Mouse (Mus musculus): ENCODE data around the gene Zc2hc1b. TPM values are rescaled to one million over a fixed set of nuclear protein-coding genes. Genes with fewer than 3 reads are reported as not detected.
"Not testable (repeated sequence)": the region's sequence is repeated elsewhere in the genome, so short reads cannot be mapped to it uniquely, and the experiment has no call there.

The Zc2hc1b gene
- polyA plus RNA-seq, 1 experiment from 2014 or later, result not detected

DNA sequence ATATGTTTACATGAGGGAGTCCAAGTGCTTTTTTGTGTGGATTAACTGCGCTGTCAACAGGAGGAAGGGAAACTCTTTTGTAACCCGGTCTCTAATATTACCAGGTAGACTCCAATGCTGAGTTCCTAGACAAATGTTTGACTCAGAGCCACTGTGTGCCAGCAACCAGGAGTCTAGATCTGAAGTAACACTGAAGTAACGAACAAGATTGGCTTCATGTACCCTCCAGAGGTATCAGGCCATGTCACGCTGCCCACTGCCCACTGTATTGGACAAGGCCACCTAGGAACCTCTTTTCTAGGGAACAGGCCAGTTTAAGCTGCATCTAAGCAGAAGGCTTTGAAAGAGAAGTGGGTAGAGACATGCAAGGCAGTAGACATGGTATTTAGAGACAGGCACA, 31.2 kb upstream of the Zc2hc1b start:
- Histone ChIP-seq H3K27me3 (ENCODE audit: control insufficient read depth, insufficient read depth, low read length) (no peaks in the 10 kb centered on the region), H3K9ac (ENCODE audit: low read length) (no peak overlapping the region), H3K27ac (ENCODE audit: low read depth, low read length) (no peak overlapping the region), H3K36me3 (ENCODE audit: control insufficient read depth, insufficient read depth, low read length) (no peaks in the 10 kb centered on the region), H3K4me1 (ENCODE audit: control insufficient read depth, insufficient read depth, low read length) (no peaks in the 10 kb centered on the region), H3K4me3 (ENCODE audit: low read depth, low read length) (no peak overlapping the region), H3K4me2 (no peak overlapping the region), H3K9me3 (ENCODE audit: control insufficient read depth, low read length) (no peaks in the 10 kb centered on the region)
- 91% methylated on average over 4 of the region's 4 CpGs for WGBS
- DNase-seq (ENCODE audit: low spot score, missing footprints) (peak; percentile 73), ATAC-seq (ENCODE audit: low FRiP score) (no peak)

DNA sequence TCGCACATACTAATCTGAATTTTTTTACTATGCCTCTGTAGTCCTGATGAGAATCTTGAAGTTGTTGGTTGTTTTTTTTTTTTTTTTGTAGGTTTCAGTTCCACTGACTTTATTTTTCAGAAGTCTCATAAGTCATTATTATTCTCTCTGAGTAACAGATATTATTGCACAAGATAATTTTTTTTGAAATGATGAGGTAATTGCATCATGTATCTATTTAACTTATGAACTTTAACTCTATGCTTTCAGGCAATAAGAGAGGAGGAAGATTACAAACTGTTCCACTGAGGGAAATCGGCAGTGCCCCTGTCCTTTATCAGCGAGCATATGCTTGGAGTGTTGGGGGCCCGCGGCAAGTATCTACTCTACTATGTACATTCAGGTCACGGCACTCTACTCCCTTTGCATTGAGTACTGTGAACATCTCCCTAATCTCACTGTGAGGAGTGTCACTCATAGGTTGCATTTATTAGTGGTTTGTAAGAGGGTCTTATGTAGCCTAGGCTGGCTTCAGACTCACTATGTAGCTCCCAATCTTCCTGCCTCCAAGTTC, 24.0 kb upstream of the Zc2hc1b start:
- Histone ChIP-seq H3K4me2 (no peak overlapping the region), H3K4me1 (ENCODE audit: control insufficient read depth, insufficient read depth, low read length) (no peaks in the 10 kb centered on the region), H3K36me3 (ENCODE audit: control insufficient read depth, insufficient read depth, low read length) (no peaks in the 10 kb centered on the region), H3K4me3 (ENCODE audit: low read depth, low read length) (no peak overlapping the region), H3K9ac (ENCODE audit: low read length) (no peak overlapping the region), H3K27ac (ENCODE audit: low read depth, low read length) (no peak overlapping the region), H3K9me3 (ENCODE audit: control insufficient read depth, low read length) (no peaks in the 10 kb centered on the region; the same call in 1 of the 2 replicates), H3K27me3 (ENCODE audit: control insufficient read depth, insufficient read depth, low read length) (no peaks in the 10 kb centered on the region)
- DNase-seq (ENCODE audit: low spot score, missing footprints) (no peak), ATAC-seq (ENCODE audit: low FRiP score) (no peak)
- WGBS, result 96% methylated on average over 6 of the region's 6 CpGs

DNA sequence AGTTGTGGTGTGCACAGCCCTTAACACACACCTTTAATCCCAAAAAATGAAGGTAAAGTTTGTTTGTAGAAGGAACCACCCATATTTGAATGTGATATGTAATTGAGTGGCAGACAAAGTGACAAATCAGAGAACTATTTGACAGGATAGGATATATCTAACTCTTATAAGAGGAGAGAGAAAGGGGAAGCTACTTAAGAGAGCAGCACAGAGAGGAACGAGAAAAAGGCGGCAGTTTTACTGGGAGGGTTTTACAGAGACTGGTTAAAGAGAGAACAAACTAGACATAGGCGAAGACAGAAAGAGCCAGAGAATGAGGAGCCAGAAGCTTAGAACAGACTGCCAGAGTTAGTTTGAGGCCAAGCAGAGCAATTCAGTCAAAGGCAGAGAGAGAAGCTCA, 23.0 kb upstream of the Zc2hc1b start:
- Histone ChIP-seq H3K4me2 (no peak overlapping the region), H3K4me1 (ENCODE audit: control insufficient read depth, insufficient read depth, low read length) (no peaks in the 10 kb centered on the region), H3K27me3 (ENCODE audit: control insufficient read depth, insufficient read depth, low read length) (no peaks in the 10 kb centered on the region), H3K9ac (ENCODE audit: low read length) (no peak overlapping the region), H3K27ac (ENCODE audit: low read depth, low read length) (no peak overlapping the region), H3K36me3 (ENCODE audit: control insufficient read depth, insufficient read depth, low read length) (no peaks in the 10 kb centered on the region), H3K9me3 (ENCODE audit: control insufficient read depth, low read length) (no peaks in the 10 kb centered on the region; the same call in 1 of the 2 replicates), H3K4me3 (ENCODE audit: low read depth, low read length) (no peak overlapping the region)
- WGBS, result 92% methylated on average over 3 of the region's 3 CpGs
- DNase-seq (ENCODE audit: low spot score, missing footprints) (no peak), ATAC-seq (ENCODE audit: low FRiP score) (no peak)

DNA sequence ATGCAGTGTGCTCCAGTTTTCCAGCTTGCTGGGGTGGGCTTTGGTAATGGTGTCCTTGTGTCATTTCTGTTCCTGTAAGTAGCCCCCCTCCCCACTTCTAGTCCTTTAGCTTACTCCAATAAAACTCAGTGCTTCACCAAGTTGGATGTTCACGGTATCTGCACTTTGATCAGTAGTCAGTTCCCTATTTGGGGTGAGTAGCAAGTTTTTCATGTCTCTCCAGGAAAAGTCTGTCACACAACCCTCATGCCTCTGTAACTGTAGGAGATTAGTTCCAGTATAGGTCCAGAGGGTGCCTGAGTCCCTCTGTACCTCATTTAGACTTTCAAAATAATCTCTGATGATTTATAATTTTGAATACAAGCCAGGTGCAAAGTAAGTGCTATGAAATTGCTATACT, 21.4 kb upstream of the Zc2hc1b start:
- ATAC-seq (ENCODE audit: low FRiP score) (no peak), DNase-seq (ENCODE audit: low spot score, missing footprints) (no peak)
- no peaks in the 10 kb centered on the region for H3K4me1 ChIP-seq (ENCODE audit: control insufficient read depth, insufficient read depth, low read length)
- WGBS, result 100% methylated on average over 1 of the region's 1 CpGs
- no peaks in the 10 kb centered on the region for H3K27me3 ChIP-seq (ENCODE audit: control insufficient read depth, insufficient read depth, low read length)
- no peak overlapping the region for H3K9ac ChIP-seq (ENCODE audit: low read length)
- H3K9me3 ChIP-seq (ENCODE audit: control insufficient read depth, low read length), result no peaks in the 10 kb centered on the region; the same call in 1 of the 2 replicates
- H3K4me3 ChIP-seq (ENCODE audit: low read depth, low read length), result no peak overlapping the region
- H3K36me3 ChIP-seq (ENCODE audit: control insufficient read depth, insufficient read depth, low read length), result no peaks in the 10 kb centered on the region
- H3K27ac ChIP-seq (ENCODE audit: low read depth, low read length), result no peak overlapping the region
- no peak overlapping the region for H3K4me2 ChIP-seq

DNA sequence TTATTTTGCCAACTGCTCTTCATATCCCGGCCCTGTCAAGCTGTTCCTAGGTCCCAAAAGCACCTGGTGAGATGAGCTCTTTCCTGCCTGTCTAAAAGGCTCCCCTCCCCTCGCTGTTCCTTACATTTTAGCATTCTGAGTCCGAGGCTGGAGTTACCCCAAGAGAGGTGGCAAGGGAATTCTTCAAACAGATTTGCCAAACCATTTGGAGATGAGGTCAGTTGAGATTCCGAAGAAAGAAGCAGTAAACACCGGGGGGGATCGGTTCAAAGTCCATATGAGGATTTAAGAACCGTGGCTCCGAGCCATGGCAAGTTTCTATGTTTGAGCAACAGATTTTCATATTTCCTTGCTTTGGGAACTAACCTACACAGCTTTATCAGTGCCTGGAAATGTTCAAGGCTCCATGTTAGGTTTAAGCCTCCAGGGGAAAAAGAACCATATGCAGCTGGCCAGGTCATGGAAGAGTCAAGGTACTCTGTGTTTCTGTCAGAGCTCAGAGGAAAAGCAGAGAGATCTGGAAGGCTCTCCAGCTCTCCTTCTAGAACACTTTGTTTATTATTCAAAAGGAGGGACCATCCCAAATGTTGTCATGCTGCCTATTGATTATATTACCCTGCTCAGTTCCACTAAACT, 19.2 kb upstream of the Zc2hc1b start:
- WGBS, result 84% methylated on average over 8 of the region's 8 CpGs
- no peak overlapping the region for H3K9ac ChIP-seq (ENCODE audit: low read length)
- no peaks in the 10 kb centered on the region for H3K27me3 ChIP-seq (ENCODE audit: control insufficient read depth, insufficient read depth, low read length)
- no peak overlapping the region for H3K27ac ChIP-seq (ENCODE audit: low read depth, low read length)
- H3K4me1 ChIP-seq (ENCODE audit: control insufficient read depth, insufficient read depth, low read length), result peaks cover 4% of the 10 kb centered on the region
- H3K4me3 ChIP-seq (ENCODE audit: low read depth, low read length), result no peak overlapping the region
- H3K36me3 ChIP-seq (ENCODE audit: control insufficient read depth, insufficient read depth, low read length), result no peaks in the 10 kb centered on the region
- DNase-seq (ENCODE audit: low spot score, missing footprints) (no peak), ATAC-seq (ENCODE audit: low FRiP score) (no peak)
- no peak overlapping the region for H3K4me2 ChIP-seq
- no peaks in the 10 kb centered on the region; the same call in 1 of the 2 replicates for H3K9me3 ChIP-seq (ENCODE audit: control insufficient read depth, low read length)

DNA sequence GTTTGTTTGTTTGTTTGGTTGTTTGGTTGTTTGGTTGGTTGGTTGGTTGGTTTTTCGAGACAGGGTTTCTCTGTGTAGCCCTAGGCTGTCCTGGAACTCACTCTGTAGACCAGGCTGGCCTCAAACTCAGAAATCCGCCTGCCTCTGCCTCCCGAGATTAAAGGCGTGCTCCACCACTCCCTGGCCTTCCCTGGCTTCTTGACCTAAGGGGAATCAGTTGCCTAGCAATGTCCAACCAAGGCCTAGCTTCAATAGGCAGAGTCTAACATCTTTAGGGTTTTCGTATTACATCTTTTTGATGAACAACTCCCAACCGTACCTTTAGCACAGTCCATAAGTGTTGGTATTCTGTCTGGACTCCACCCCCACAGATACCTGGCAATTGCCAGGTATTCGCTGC, 15.7 kb upstream of the Zc2hc1b start:
- not testable (repeated sequence) for H3K4me1 ChIP-seq (ENCODE audit: control insufficient read depth, insufficient read depth, low read length); H3K36me3 ChIP-seq (ENCODE audit: control insufficient read depth, insufficient read depth, low read length); DNase-seq (ENCODE audit: low spot score, missing footprints); H3K9me3 ChIP-seq (ENCODE audit: control insufficient read depth, low read length); H3K9ac ChIP-seq (ENCODE audit: low read length); H3K27ac ChIP-seq (ENCODE audit: low read depth, low read length); H3K27me3 ChIP-seq (ENCODE audit: control insufficient read depth, insufficient read depth, low read length)
- peak overlapping the region; percentile 91; the same call in 1 of the 2 replicates for H3K4me3 ChIP-seq (ENCODE audit: low read depth, low read length)
- WGBS, result 84% methylated on average over 7 of the region's 7 CpGs
- H3K4me2 ChIP-seq, result peak overlapping the region; percentile 54
- peak; percentile 26; the same call in 1 of the 2 replicates for ATAC-seq (ENCODE audit: low FRiP score)

DNA sequence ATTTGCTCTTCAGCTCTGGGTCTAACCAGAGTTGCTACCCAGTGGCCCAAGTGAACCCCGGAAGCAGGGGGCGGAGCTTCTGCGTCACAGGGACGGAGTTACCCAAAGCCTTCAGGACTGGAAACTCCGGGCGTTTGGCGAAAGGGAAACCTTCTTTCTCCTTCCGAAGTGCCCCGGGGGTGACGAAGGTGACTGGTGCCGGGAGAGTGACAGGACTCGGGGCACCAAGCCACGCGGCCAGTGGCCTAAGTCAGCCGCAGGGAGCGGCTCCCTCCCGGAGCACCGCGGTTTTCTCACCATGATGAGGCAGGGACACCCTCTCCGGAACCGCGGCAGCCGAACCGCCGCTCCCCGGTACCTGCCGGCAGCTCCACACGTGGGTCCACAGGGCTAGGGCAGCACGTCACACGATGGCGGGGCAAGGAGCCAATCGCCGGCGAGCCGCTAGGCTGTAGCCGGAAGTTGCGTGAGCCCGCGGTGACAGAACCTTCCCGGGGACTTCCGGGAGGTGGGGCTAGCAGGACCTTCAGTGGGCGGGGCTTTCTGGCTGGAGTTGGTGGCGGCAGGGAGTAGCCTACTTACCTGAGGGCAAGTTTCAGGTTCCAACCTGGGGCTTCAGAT, 15.0 kb upstream of the Zc2hc1b start, which contains the start of gene Ltv1:
TSS of gene Ltv1 (minus strand) at position 438 of the 621 bp plus-strand sequence.
- Histone ChIP-seq H3K36me3 (ENCODE audit: control insufficient read depth, insufficient read depth, low read length) (peaks cover 3% of the 10 kb centered on the region; the same call in 1 of the 2 replicates), H3K9me3 (ENCODE audit: control insufficient read depth, low read length) (no peaks in the 10 kb centered on the region), H3K27me3 (ENCODE audit: control insufficient read depth, insufficient read depth, low read length) (no peaks in the 10 kb centered on the region), H3K4me3 (ENCODE audit: low read depth, low read length) (peak within 1 kb of the TSS; percentile 91), H3K4me1 (ENCODE audit: control insufficient read depth, insufficient read depth, low read length) (peaks cover 5% of the 10 kb centered on the region), H3K27ac (ENCODE audit: low read depth, low read length) (no peak within 1 kb of the TSS), H3K4me2 (peak within 1 kb of the TSS; percentile 54), H3K9ac (ENCODE audit: low read length) (peak within 1 kb of the TSS; percentile 84)
- peak; percentile 97 for DNase-seq (ENCODE audit: low spot score, missing footprints)
- under 1% methylated on average over 43 of the region's 43 CpGs for WGBS
- peak; percentile 100 for ATAC-seq (ENCODE audit: low FRiP score)

DNA sequence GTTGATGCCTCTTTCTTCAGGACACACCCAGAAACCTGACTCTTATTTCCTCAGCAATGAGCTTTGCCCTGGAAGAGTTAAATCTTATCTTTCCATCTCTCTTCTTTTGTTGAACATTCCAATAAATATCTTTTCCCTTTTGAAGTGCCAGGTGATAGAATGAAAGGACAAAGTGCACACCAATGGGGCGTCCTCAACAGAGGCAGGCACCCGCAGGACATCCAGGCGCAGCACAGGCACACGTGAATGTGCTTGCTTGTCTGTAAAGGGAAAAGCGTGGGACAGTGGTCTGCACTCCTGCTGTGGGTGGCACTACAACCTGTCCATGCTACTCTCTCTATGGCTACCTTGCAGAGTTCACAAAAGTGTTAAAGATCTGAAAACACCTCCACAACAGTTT, 12.1 kb upstream of the Zc2hc1b start:
- 95% methylated on average over 5 of the region's 5 CpGs for WGBS
- H3K36me3 ChIP-seq (ENCODE audit: control insufficient read depth, insufficient read depth, low read length), result peaks cover 5% of the 10 kb centered on the region; the same call in 1 of the 2 replicates
- no peak for ATAC-seq (ENCODE audit: low FRiP score)

DNA sequence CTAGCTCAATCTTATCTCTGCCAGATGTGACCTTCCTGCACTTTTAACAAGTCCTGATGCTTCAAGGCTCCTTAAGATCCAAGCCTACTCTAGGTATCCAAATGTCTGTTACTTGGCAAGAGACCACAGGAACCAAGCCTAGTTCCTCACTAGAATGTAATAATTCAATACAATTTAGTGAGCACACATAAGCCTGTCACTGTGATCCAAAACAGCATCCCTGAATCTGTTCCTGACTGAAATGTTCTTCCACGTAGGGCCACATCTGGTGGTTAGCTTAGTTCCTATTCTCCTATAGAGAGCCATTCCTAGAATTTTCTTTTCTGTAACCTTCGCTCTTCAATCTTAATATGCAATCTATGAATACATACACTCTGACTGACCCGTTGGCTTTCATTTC, 8.9 kb upstream of the Zc2hc1b start:
- H3K4me1 ChIP-seq (ENCODE audit: control insufficient read depth, insufficient read depth, low read length), result no peaks in the 10 kb centered on the region
- no peaks in the 10 kb centered on the region for H3K9me3 ChIP-seq (ENCODE audit: control insufficient read depth, low read length)
- no peak for ATAC-seq (ENCODE audit: low FRiP score)
- H3K27me3 ChIP-seq (ENCODE audit: control insufficient read depth, insufficient read depth, low read length), result no peaks in the 10 kb centered on the region
- no peak overlapping the region for H3K27ac ChIP-seq (ENCODE audit: low read depth, low read length)
- no peak overlapping the region for H3K4me3 ChIP-seq (ENCODE audit: low read depth, low read length)
- H3K36me3 ChIP-seq (ENCODE audit: control insufficient read depth, insufficient read depth, low read length), result peaks cover 8% of the 10 kb centered on the region; the same call in 1 of the 2 replicates
- H3K9ac ChIP-seq (ENCODE audit: low read length), result no peak overlapping the region
- WGBS, result 93% methylated on average over 3 of the region's 3 CpGs
- H3K4me2 ChIP-seq, result no peak overlapping the region
- no peak for DNase-seq (ENCODE audit: low spot score, missing footprints)

More for the DNA sequence above, 12.1 kb upstream of the Zc2hc1b start:
- H3K4me1 ChIP-seq (ENCODE audit: control insufficient read depth, insufficient read depth, low read length), result peaks cover 5% of the 10 kb centered on the region
- no peak overlapping the region for H3K27ac ChIP-seq (ENCODE audit: low read depth, low read length)
- no peak overlapping the region for H3K4me3 ChIP-seq (ENCODE audit: low read depth, low read length)
- H3K27me3 ChIP-seq (ENCODE audit: control insufficient read depth, insufficient read depth, low read length), result no peaks in the 10 kb centered on the region
- DNase-seq (ENCODE audit: low spot score, missing footprints), result no peak
- H3K9me3 ChIP-seq (ENCODE audit: control insufficient read depth, low read length), result no peaks in the 10 kb centered on the region
- no peak overlapping the region for H3K4me2 ChIP-seq
- no peak overlapping the region for H3K9ac ChIP-seq (ENCODE audit: low read length)

All from midbrain, embryonic 11.5 days (tissue).